Mouse (Mus musculus): ENCODE measurements around the gene Gm20388. TPM values are rescaled to one million over a fixed set of nuclear protein-coding genes. Genes with fewer than 3 reads are reported as not detected.

Gene Gm20388
- polyA plus RNA-seq, 2 experiments, result 8.5 TPM; not detected in 1

- H3K9ac ChIP-seq (replicated peaks), result no peak overlapping the region
- DNase-seq (ENCODE audit: low read depth in 3 of 3, low spot score in 3 of 3), result no peak
- TF ChIP-seq CTCF (IDR thresholded peaks at IDR 0.05; ENCODE audit: low read depth), result no peak
- 0 out of 2 replicates have a peak, but pooled peaks have one; percentile 2 for TF ChIP-seq EP300 (IDR thresholded peaks at IDR 0.05; ENCODE audit: low read depth)
- H3K27ac ChIP-seq, result no peak overlapping the region
- no peak overlapping the region for H3K4me2 ChIP-seq (ENCODE audit: low read depth)
- WGBS (ENCODE audit: insufficient replicate concordance), result 41% methylated on average over 4 of the region's 4 CpGs
- peaks cover 0 to 13% of the 10 kb centered on the region in 2 experiments; a peak in 2 of 4 replicates for H3K4me1 ChIP-seq (replicated peaks; ENCODE audit: control insufficient read depth in 2 of 2, insufficient read depth in 2 of 2, low read length in 1 of 2)
- no peak overlapping the region for H3K4me3 ChIP-seq (ENCODE audit: insufficient read depth in 1 of 2, low read depth in 2 of 2, low read length in 2 of 2)
- no peaks in the 10 kb centered on the region for H3K9me3 ChIP-seq (ENCODE audit: control insufficient read depth, low read length)
- no peak; the same call in 1 of the 2 replicates for ATAC-seq (ENCODE audit: insufficient read depth)
- H3K36me3 ChIP-seq (replicated peaks; ENCODE audit: control insufficient read depth, insufficient read depth, low read depth), result no peaks in the 10 kb centered on the region
- peaks cover 8% of the 10 kb centered on the region for H3K27me3 ChIP-seq (ENCODE audit: control insufficient read depth, insufficient read depth, low read length)
These were observed 3721.6 kb downstream of the Gm20388 start for GRCm38 (mm10) chr8:123632257-123632656.

GRCm38 (mm10) chr8:123633801-123634200 lies 3723.2 kb downstream of the Gm20388 start:
- no peak for DNase-seq (ENCODE audit: low read depth in 3 of 3, low spot score in 3 of 3)

GRCm38 (mm10) chr8:123634395-123635131 lies 3723.9 kb downstream of the Gm20388 start:
- Histone ChIP-seq H3K36me3 (replicated peaks; ENCODE audit: control insufficient read depth, insufficient read depth, low read depth) (no peaks in the 10 kb centered on the region), H3K27ac (no peak overlapping the region), H3K27me3 (ENCODE audit: control insufficient read depth, insufficient read depth, low read length) (no peaks in the 10 kb centered on the region), H3K4me1 (replicated peaks; ENCODE audit: control insufficient read depth in 2 of 2, insufficient read depth in 2 of 2, low read length in 1 of 2) (peaks cover 0 to 8% of the 10 kb centered on the region in 2 experiments; a peak in 2 of 4 replicates), H3K9ac (replicated peaks) (no peak overlapping the region), H3K4me3 (ENCODE audit: insufficient read depth in 1 of 2, low read depth in 2 of 2, low read length in 2 of 2) (no peak overlapping the region), H3K9me3 (ENCODE audit: control insufficient read depth, low read length) (no peaks in the 10 kb centered on the region), H3K4me2 (ENCODE audit: low read depth) (no peak overlapping the region)
- TF ChIP-seq EP300 (IDR thresholded peaks at IDR 0.05; ENCODE audit: low read depth) (no peak), CTCF (IDR thresholded peaks at IDR 0.05; ENCODE audit: low read depth) (no peak)
- no peak for ATAC-seq (ENCODE audit: insufficient read depth)
- DNase-seq (ENCODE audit: low read depth in 3 of 3, low spot score in 3 of 3), result no peak
- WGBS (ENCODE audit: insufficient replicate concordance), result 6% methylated on average over 3 of the region's 3 CpGs

More at GRCm38 (mm10) chr8:123633801-123634200, 3723.2 kb downstream of the Gm20388 start:
- Histone ChIP-seq H3K36me3 (replicated peaks; ENCODE audit: control insufficient read depth, insufficient read depth, low read depth) (no peaks in the 10 kb centered on the region), H3K4me1 (replicated peaks; ENCODE audit: control insufficient read depth in 2 of 2, insufficient read depth in 2 of 2, low read length in 1 of 2) (peaks cover 0 to 9% of the 10 kb centered on the region in 2 experiments; a peak in 2 of 4 replicates), H3K9me3 (ENCODE audit: control insufficient read depth, low read length) (no peaks in the 10 kb centered on the region), H3K27me3 (ENCODE audit: control insufficient read depth, insufficient read depth, low read length) (peaks cover 3% of the 10 kb centered on the region), H3K4me3 (ENCODE audit: insufficient read depth in 1 of 2, low read depth in 2 of 2, low read length in 2 of 2) (no peak overlapping the region), H3K9ac (replicated peaks) (no peak overlapping the region), H3K27ac (no peak overlapping the region), H3K4me2 (ENCODE audit: low read depth) (no peak overlapping the region)
- 51% methylated on average over 7 of the region's 7 CpGs for WGBS (ENCODE audit: insufficient replicate concordance)
- no peak for ATAC-seq (ENCODE audit: insufficient read depth)
- no peak for TF ChIP-seq EP300 (IDR thresholded peaks at IDR 0.05; ENCODE audit: low read depth)
- TF ChIP-seq CTCF (IDR thresholded peaks at IDR 0.05; ENCODE audit: low read depth), result no peak

GRCm38 (mm10) chr8:123635671-123636070 lies 3725.0 kb downstream of the Gm20388 start:
- H3K9ac ChIP-seq (replicated peaks), result no peak overlapping the region
- DNase-seq (ENCODE audit: low read depth in 3 of 3, low spot score in 3 of 3), result no peak
- H3K4me1 ChIP-seq (replicated peaks; ENCODE audit: control insufficient read depth in 2 of 2, insufficient read depth in 2 of 2, low read length in 1 of 2), result peaks cover 0 to 8% of the 10 kb centered on the region in 2 experiments; a peak in 2 of 4 replicates
- ATAC-seq (ENCODE audit: insufficient read depth), result no peak
- 75% methylated on average over 11 of the region's 11 CpGs for WGBS (ENCODE audit: insufficient replicate concordance)
- no peaks in the 10 kb centered on the region for H3K27me3 ChIP-seq (ENCODE audit: control insufficient read depth, insufficient read depth, low read length)
- H3K4me2 ChIP-seq (ENCODE audit: low read depth), result no peak overlapping the region
- no peaks in the 10 kb centered on the region for H3K36me3 ChIP-seq (replicated peaks; ENCODE audit: control insufficient read depth, insufficient read depth, low read depth)
- H3K9me3 ChIP-seq (ENCODE audit: control insufficient read depth, low read length), result no peaks in the 10 kb centered on the region
- H3K27ac ChIP-seq, result no peak overlapping the region
- H3K4me3 ChIP-seq (ENCODE audit: insufficient read depth in 1 of 2, low read depth in 2 of 2, low read length in 2 of 2), result no peak overlapping the region
- TF ChIP-seq CTCF (IDR thresholded peaks at IDR 0.05; ENCODE audit: low read depth) (no peak), EP300 (IDR thresholded peaks at IDR 0.05; ENCODE audit: low read depth) (no peak)

GRCm38 (mm10) chr8:123643330-123644051 lies 3732.8 kb downstream of the Gm20388 start:
- no peak overlapping the region for H3K9ac ChIP-seq (replicated peaks)
- H3K27ac ChIP-seq, result no peak overlapping the region
- no peaks in the 10 kb centered on the region for H3K9me3 ChIP-seq (ENCODE audit: control insufficient read depth, low read length)
- no peaks in the 10 kb centered on the region for H3K4me1 ChIP-seq (replicated peaks; ENCODE audit: control insufficient read depth in 2 of 2, insufficient read depth in 2 of 2, low read length in 1 of 2)
- ATAC-seq (ENCODE audit: insufficient read depth) (no peak), DNase-seq (ENCODE audit: low read depth in 3 of 3, low spot score in 3 of 3) (no peak)
- TF ChIP-seq EP300 (IDR thresholded peaks at IDR 0.05; ENCODE audit: low read depth) (no peak), CTCF (IDR thresholded peaks at IDR 0.05; ENCODE audit: low read depth) (peak; percentile 62)
- no peak overlapping the region for H3K4me2 ChIP-seq (ENCODE audit: low read depth)
- 18% methylated on average over 25 of the region's 25 CpGs for WGBS (ENCODE audit: insufficient replicate concordance)
- H3K27me3 ChIP-seq (ENCODE audit: control insufficient read depth, insufficient read depth, low read length), result no peaks in the 10 kb centered on the region; the same call in 1 of the 2 replicates
- no peaks in the 10 kb centered on the region for H3K36me3 ChIP-seq (replicated peaks; ENCODE audit: control insufficient read depth, insufficient read depth, low read depth)
- H3K4me3 ChIP-seq (ENCODE audit: insufficient read depth in 1 of 2, low read depth in 2 of 2, low read length in 2 of 2), result no peak overlapping the region

Measured in liver, embryonic 14.5 days (tissue).